Mouse (Mus musculus) embryonic facial prominence, embryonic 11.5 days (tissue): Measurements from ENCODE around the gene Ifit3b. TPM values are rescaled to one million over a fixed set of nuclear protein-coding genes. Genes with fewer than 3 reads are reported as not detected.
"Not testable (repeated sequence)": the region's sequence is repeated elsewhere in the genome, so short reads cannot be mapped to it uniquely, and the experiment has no call there.

Source experiments
- ATAC-seq: fragments of 200-750 bp; cut with Nextera tagmentation; replicated peaks from 2 replicates; pipeline ENCODE4 v1.8.0; 2017; ENCODE audit warnings: low read depth; ENCODE audit not compliant: insufficient number of reproducible peaks, low FRiP score, low TSS enrichment
- DNase-seq: peaks from one replicate; pipeline ENCODE4 v3.0.0-alpha.2; 2015; ENCODE audit warnings: low spot score
- H3K27ac ChIP-seq: fragments of 300-500 bp; sonication (generic); replicated peaks from 2 replicates; pipeline ENCODE4 v1.5.1; 2014; ENCODE audit warnings: mild to moderate bottlenecking, low read depth, low read length, control low read depth
- H3K27me3 ChIP-seq: fragments of 300-500 bp; sonication (generic); 2 replicates; pipeline ENCODE4 v1.6.1; 2014; ENCODE audit warnings: mild to moderate bottlenecking, low read length, moderate library complexity, mixed read lengths; ENCODE audit not compliant: control insufficient read depth, insufficient read depth
- H3K36me3 ChIP-seq: fragments of 300-500 bp; sonication (generic); replicated peaks from 2 replicates; pipeline ENCODE4 v1.6.1; 2014; ENCODE audit warnings: low read depth, mild to moderate bottlenecking, low read length, moderate library complexity, mixed read lengths; ENCODE audit not compliant: control insufficient read depth, insufficient read depth
- H3K4me1 ChIP-seq: fragments of 300-500 bp; sonication (generic); 2 replicates; pipeline ENCODE4 v1.6.1; 2014; ENCODE audit warnings: low read length, mixed read lengths; ENCODE audit not compliant: control insufficient read depth, insufficient read depth
- H3K4me2 ChIP-seq: fragments of 300-500 bp; sonication (generic); 2 replicates; pipeline ENCODE4 v1.6.1; 2014; ENCODE audit warnings: low read depth, mild to moderate bottlenecking, control low read depth, low read length, moderate library complexity
- H3K4me3 ChIP-seq: fragments of 300-500 bp; sonication (generic); 2 replicates; pipeline ENCODE4 v1.5.1; 2014; ENCODE audit warnings: low read depth, low read length, control low read depth
- H3K9ac ChIP-seq: fragments of 300-500 bp; sonication (generic); replicated peaks from 2 replicates; pipeline ENCODE4 v1.6.1; 2014; ENCODE audit warnings: mild to moderate bottlenecking, control low read depth, low read length
- H3K9me3 ChIP-seq: fragments of 300-500 bp; sonication (generic); replicated peaks from 2 replicates; pipeline ENCODE4 v1.6.1; 2016; ENCODE audit warnings: mild to moderate bottlenecking, low read length, inconsistent platforms, mixed read lengths; ENCODE audit not compliant: control insufficient read depth
- WGBS: fragments of 180-500 bp; shearing (Covaris S2); extraction: QIAGEN DNeasy Blood & Tissue Kit; methylation state at CpG from one replicate; pipeline ENCODE4 v1.1.7; 2014; 5-methylcytosine and 5-hydroxymethylcytosine counted together
- polyA plus RNA-seq: library from polyadenylated mRNA; unstranded; fragments of >200 nt; fragmentation: Nextera tagmentation; extraction: Ambion mirVana; gene quantifications from 2 replicates; pipeline ENCODE4 v1.2.1, GENCODE M21; 2014

Gene Ifit3b
- polyA plus RNA-seq, result 0.22 TPM in 1 of 2 replicates, not detected in the other

- H3K4me3 ChIP-seq, H3K9me3 ChIP-seq, H3K27ac ChIP-seq, H3K9ac ChIP-seq, H3K27me3 ChIP-seq, H3K4me1 ChIP-seq, H3K36me3 ChIP-seq, ATAC-seq, H3K4me2 ChIP-seq: not testable (repeated sequence)
- WGBS, result 46% methylated on average over 4 of the region's 4 CpGs
- DNase-seq, result peak; percentile 32
Observed at GRCm38 (mm10) chr19:34607237-34608051, at the start of gene Ifit3b. TSS of gene Ifit3b (plus strand) at chr19:34607970.

- no peak overlapping the region for H3K27ac ChIP-seq
- no peaks in the 10 kb centered on the region for H3K27me3 ChIP-seq
- no peak overlapping the region for H3K9ac ChIP-seq
- DNase-seq (no peak), ATAC-seq (no peak)
- H3K4me1 ChIP-seq, result no peaks in the 10 kb centered on the region
- no peaks in the 10 kb centered on the region for H3K36me3 ChIP-seq
- H3K4me2 ChIP-seq, result no peak overlapping the region
- H3K4me3 ChIP-seq, result no peak overlapping the region
- no peaks in the 10 kb centered on the region for H3K9me3 ChIP-seq
Observed at GRCm38 (mm10) chr19:34562556-34562955, 45.2 kb upstream of the Ifit3b start.

GRCm38 (mm10) chr19:34566178-34566784 is 41.5 kb upstream of the Ifit3b start:
- Histone ChIP-seq H3K4me2 (no peak overlapping the region), H3K9me3 (no peaks in the 10 kb centered on the region), H3K4me1 (no peaks in the 10 kb centered on the region), H3K4me3 (no peak overlapping the region), H3K27me3 (no peaks in the 10 kb centered on the region), H3K27ac (no peak overlapping the region), H3K36me3 (no peaks in the 10 kb centered on the region), H3K9ac (no peak overlapping the region)
- 83% methylated on average over 1 of the region's 1 CpGs for WGBS
- DNase-seq, result no peak
- ATAC-seq, result no peak

- Histone ChIP-seq H3K4me3 (no peak overlapping the region), H3K27me3 (no peaks in the 10 kb centered on the region), H3K36me3 (no peaks in the 10 kb centered on the region), H3K9ac (no peak overlapping the region), H3K9me3 (no peaks in the 10 kb centered on the region), H3K4me1 (no peaks in the 10 kb centered on the region), H3K27ac (no peak overlapping the region), H3K4me2 (no peak overlapping the region)
- ATAC-seq (no peak), DNase-seq (no peak)
- 59% methylated on average over 7 of the region's 7 CpGs for WGBS
Observed at GRCm38 (mm10) chr19:34568988-34569895, 38.5 kb upstream of the Ifit3b start.

GRCm38 (mm10) chr19:34569896-34570476 is 37.8 kb upstream of the Ifit3b start:
- no peak overlapping the region for H3K4me3 ChIP-seq
- DNase-seq, result no peak
- H3K27me3 ChIP-seq, result no peaks in the 10 kb centered on the region
- H3K9me3 ChIP-seq, result no peaks in the 10 kb centered on the region
- H3K4me2 ChIP-seq, result no peak overlapping the region
- 72% methylated on average over 4 of the region's 4 CpGs for WGBS
- H3K36me3 ChIP-seq, result no peaks in the 10 kb centered on the region
- H3K4me1 ChIP-seq, result no peaks in the 10 kb centered on the region
- H3K9ac ChIP-seq, result no peak overlapping the region
- ATAC-seq, result no peak
- no peak overlapping the region for H3K27ac ChIP-seq

- WGBS, result 90% methylated on average over 1 of the region's 1 CpGs
- no peak overlapping the region for H3K4me3 ChIP-seq
- ATAC-seq (no peak), DNase-seq (no peak)
- no peak overlapping the region for H3K27ac ChIP-seq
- H3K4me2 ChIP-seq, result no peak overlapping the region
- no peak overlapping the region for H3K9ac ChIP-seq
- H3K27me3 ChIP-seq, result no peaks in the 10 kb centered on the region
- H3K36me3 ChIP-seq, result no peaks in the 10 kb centered on the region
- H3K9me3 ChIP-seq, result no peaks in the 10 kb centered on the region
- no peaks in the 10 kb centered on the region for H3K4me1 ChIP-seq
Observed at GRCm38 (mm10) chr19:34571080-34571479, 36.7 kb upstream of the Ifit3b start.

- DNase-seq (no peak), ATAC-seq (no peak)
- Histone ChIP-seq H3K4me2 (no peak overlapping the region), H3K9me3 (no peaks in the 10 kb centered on the region), H3K4me1 (no peaks in the 10 kb centered on the region), H3K36me3 (no peaks in the 10 kb centered on the region), H3K27me3 (no peaks in the 10 kb centered on the region), H3K27ac (no peak overlapping the region), H3K9ac (no peak overlapping the region), H3K4me3 (no peak overlapping the region)
- WGBS, result 93% methylated on average over 5 of the region's 5 CpGs
Observed at GRCm38 (mm10) chr19:34573650-34574049, 34.1 kb upstream of the Ifit3b start.
